Mouse (Mus musculus) stomach, postnatal 0 days (tissue): ENCODE data around the gene Nptxr. TPM values are rescaled to one million over a fixed set of nuclear protein-coding genes. Genes with fewer than 3 reads are reported as not detected.

ENCODE experiments used
- ATAC-seq: fragments of 200-750 bp; cut with Nextera tagmentation; 2 replicates; pipeline ENCODE4 v1.8.0; 2017; ENCODE audit not compliant: low FRiP score, low TSS enrichment
- DNase-seq: peaks from one replicate; pipeline ENCODE4 v3.0.0-alpha.2; 2016; ENCODE audit warnings: low spot score
- H3K27ac ChIP-seq: fragments of 300-500 bp; sonication (generic); replicated peaks from 2 replicates; pipeline ENCODE4 v1.5.1; 2014; ENCODE audit warnings: mild to moderate bottlenecking, control low read depth
- H3K27me3 ChIP-seq: fragments of 300-500 bp; sonication (generic); 2 replicates; pipeline ENCODE4 v1.6.1; 2014; ENCODE audit warnings: low read length; ENCODE audit not compliant: control insufficient read depth, insufficient read depth
- H3K36me3 ChIP-seq: fragments of 300-500 bp; sonication (generic); 2 replicates; pipeline ENCODE4 v1.6.1; 2014; ENCODE audit warnings: low read length, mixed read lengths; ENCODE audit not compliant: control insufficient read depth, insufficient read depth
- H3K4me1 ChIP-seq: fragments of 300-500 bp; sonication (generic); replicated peaks from 2 replicates; pipeline ENCODE4 v1.6.1; 2014; ENCODE audit warnings: antibody characterized with exemption; ENCODE audit not compliant: control insufficient read depth, insufficient read depth
- H3K4me2 ChIP-seq: fragments of 300-500 bp; sonication (generic); replicated peaks from 2 replicates; pipeline ENCODE4 v1.6.1; 2014; ENCODE audit warnings: low read depth, mild to moderate bottlenecking, control low read depth, moderate library complexity
- H3K4me3 ChIP-seq: fragments of 300-500 bp; sonication (generic); 2 replicates; pipeline ENCODE4 v1.5.1; 2014; ENCODE audit warnings: low read depth, low read length, control low read depth
- H3K9ac ChIP-seq: fragments of 300-500 bp; sonication (generic); 2 replicates; pipeline ENCODE4 v1.6.1; 2014; ENCODE audit warnings: mild to moderate bottlenecking, low read length, control low read depth, mixed read lengths
- H3K9me3 ChIP-seq: fragments of 300-500 bp; sonication (generic); 2 replicates; pipeline ENCODE4 v1.6.1; 2016; ENCODE audit warnings: low read length; ENCODE audit not compliant: control insufficient read depth
- CTCF ChIP-seq: IDR thresholded peaks from 2 replicates; pipeline ENCODE4 v1.5.1; 2016; ENCODE audit warnings: antibody characterized with exemption, low read depth, mild to moderate bottlenecking, moderate library complexity
- EP300 ChIP-seq: optimal IDR thresholded peaks from 2 replicates; pipeline ENCODE3; 2016; ENCODE audit warnings: antibody characterized with exemption
- whole genome bisulfite sequencing: fragments of 180-500 bp; shearing (Covaris S2); extraction: QIAGEN DNeasy Blood & Tissue Kit; methylation state at CpG from one replicate; pipeline ENCODE4 v1.1.7; 2014; 5-methylcytosine and 5-hydroxymethylcytosine counted together
- polyA plus RNA-seq: library from polyadenylated mRNA; unstranded; fragments of >200 nt; fragmentation: Nextera tagmentation; extraction: Ambion mirVana; gene quantifications from 2 replicates; pipeline ENCODE4 v1.2.1, GENCODE M21; 2015

Gene Nptxr
- polyA plus RNA-seq, 1 experiment from 2014 or later: 2.0 TPM

GRCm38 (mm10) chr15:79829431-79829830 lies 24.9 kb upstream of the Nptxr start:
- TF ChIP-seq EP300 (no peak), CTCF (no peak)
- 76% methylated on average over 5 of the region's 5 CpGs for WGBS
- Histone ChIP-seq H3K27ac (no peak overlapping the region), H3K9ac (no peak overlapping the region), H3K4me2 (no peak overlapping the region), H3K27me3 (no peaks in the 10 kb centered on the region), H3K4me1 (no peaks in the 10 kb centered on the region), H3K4me3 (no peak overlapping the region), H3K9me3 (no peaks in the 10 kb centered on the region), H3K36me3 (peaks cover 19% of the 10 kb centered on the region)
- DNase-seq (no peak), ATAC-seq (no peak)

DNA sequence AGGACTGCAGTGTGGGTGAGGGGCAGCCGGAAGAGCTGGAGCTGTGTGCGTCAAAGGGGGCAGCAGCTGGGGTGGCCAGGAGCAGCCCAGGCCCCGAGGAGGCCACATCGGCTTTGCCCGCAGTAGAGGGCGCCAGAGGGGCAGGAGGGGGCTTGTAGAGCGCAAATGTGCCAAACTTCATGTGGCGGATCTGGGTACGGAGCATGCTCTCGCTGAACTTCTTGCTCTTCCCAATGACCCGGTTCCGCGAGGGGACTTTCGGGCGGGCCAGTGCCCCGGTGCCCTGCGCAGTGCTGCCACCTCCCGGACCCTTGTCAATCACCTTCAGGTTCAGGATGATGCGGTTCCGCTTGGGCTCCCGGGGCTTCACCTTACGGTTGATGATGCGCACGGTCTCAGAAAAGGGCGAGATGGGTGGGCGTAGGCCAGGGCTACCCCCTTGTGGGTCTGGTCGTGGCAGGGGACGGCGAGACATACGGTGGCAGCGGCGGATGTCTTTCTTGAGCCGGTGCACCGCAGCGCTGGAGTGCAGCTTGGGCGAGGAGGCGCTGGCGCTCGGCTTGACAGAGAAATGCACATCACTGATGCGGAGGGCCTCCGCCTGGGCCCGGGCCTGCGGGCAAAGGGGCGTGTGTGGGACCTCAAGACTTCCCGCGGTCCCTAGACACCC lies 23.9 kb upstream of the Nptxr start:
- Histone ChIP-seq H3K9ac (peak overlapping the region; percentile 31; the same call in 1 of the 2 replicates), H3K4me2 (no peak overlapping the region), H3K4me1 (no peaks in the 10 kb centered on the region), H3K27ac (no peak overlapping the region), H3K36me3 (peaks cover 19% of the 10 kb centered on the region), H3K27me3 (no peaks in the 10 kb centered on the region), H3K9me3 (no peaks in the 10 kb centered on the region), H3K4me3 (no peak overlapping the region)
- no peak for ATAC-seq
- 57% methylated on average over 46 of the region's 46 CpGs for WGBS
- TF ChIP-seq EP300 (no peak), CTCF (peak; percentile 65)
- DNase-seq: peak; percentile 46

DNA sequence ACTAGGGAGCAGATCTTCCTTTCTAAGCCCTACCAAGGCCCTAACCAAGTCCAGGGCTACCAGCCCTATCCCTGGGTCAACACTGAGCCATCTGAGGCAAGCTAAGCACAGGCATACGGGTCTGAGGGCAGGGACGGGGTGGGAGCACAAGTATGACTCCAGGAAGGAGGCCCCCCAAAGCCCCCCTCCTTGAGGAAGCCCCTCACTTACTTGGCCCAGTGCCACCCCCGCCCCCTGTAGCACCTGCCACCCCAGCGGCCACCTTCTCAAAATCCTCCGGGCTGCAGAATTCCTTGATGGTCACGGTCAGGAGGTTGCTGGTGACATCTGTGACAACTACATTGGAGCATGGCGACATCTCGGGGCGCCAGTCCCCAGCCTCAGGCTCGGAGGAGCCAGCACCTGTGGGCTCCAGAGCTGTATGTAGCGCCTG lies 23.2 kb upstream of the Nptxr start:
- no peaks in the 10 kb centered on the region for H3K27me3 ChIP-seq
- H3K9ac ChIP-seq: 0 out of 2 replicates have a peak overlapping the region, but pooled peaks have one; percentile 31
- H3K4me3 ChIP-seq: no peak overlapping the region
- no peak for DNase-seq
- TF ChIP-seq EP300 (no peak), CTCF (no peak)
- 87% methylated on average over 11 of the region's 11 CpGs for WGBS
- H3K9me3 ChIP-seq: no peaks in the 10 kb centered on the region
- H3K4me1 ChIP-seq: no peaks in the 10 kb centered on the region
- no peak for ATAC-seq
- H3K27ac ChIP-seq: no peak overlapping the region
- no peak overlapping the region for H3K4me2 ChIP-seq
- peaks cover 22% of the 10 kb centered on the region for H3K36me3 ChIP-seq

DNA sequence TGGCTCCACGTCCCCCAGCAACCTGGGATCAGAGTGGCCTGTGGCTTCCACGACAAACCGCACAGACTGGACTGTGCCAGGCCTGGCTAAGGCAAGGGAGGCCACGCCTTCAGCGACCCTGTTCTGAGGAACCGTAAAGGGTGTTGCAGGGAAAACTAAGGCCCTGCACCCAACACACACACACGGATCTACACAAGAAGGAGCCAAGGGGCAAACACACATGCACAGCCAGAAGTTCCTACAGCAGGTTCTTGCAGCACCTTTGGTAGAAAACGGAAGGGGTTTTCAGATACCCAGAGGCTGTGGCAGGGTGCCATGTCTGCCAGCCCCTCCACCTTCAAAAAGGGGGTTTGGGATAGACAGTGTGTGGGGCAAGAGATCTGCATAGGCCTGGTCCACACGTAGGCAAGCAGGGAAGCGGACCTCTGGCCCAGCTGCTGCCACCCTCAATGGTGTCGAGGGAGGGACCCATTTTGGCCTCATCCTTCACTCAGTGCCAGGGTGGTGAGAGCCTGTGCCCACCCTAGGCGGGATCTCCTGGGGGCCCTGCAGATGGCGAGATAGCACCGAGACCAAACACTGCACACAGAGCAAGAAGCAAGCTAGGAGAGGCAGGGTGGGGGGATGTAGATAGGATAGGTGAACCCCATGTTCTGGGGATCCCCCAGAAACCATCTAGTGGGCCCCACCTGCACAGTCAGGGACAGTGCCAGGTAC lies 22.7 kb upstream of the Nptxr start:
- no peak overlapping the region for H3K4me2 ChIP-seq
- TF ChIP-seq EP300: no peak
- no peak for TF ChIP-seq CTCF
- H3K36me3 ChIP-seq: peaks cover 24% of the 10 kb centered on the region
- H3K9me3 ChIP-seq: no peaks in the 10 kb centered on the region
- ATAC-seq: no peak
- H3K4me1 ChIP-seq: 0 out of 2 replicates have a peak, but pooled peaks cover 2% of the 10 kb centered on the region
- no peak overlapping the region for H3K9ac ChIP-seq
- H3K27ac ChIP-seq: no peak overlapping the region
- H3K27me3 ChIP-seq: no peaks in the 10 kb centered on the region
- WGBS: 75% methylated on average over 14 of the region's 14 CpGs
- DNase-seq: peak; percentile 30
- H3K4me3 ChIP-seq: no peak overlapping the region

DNA sequence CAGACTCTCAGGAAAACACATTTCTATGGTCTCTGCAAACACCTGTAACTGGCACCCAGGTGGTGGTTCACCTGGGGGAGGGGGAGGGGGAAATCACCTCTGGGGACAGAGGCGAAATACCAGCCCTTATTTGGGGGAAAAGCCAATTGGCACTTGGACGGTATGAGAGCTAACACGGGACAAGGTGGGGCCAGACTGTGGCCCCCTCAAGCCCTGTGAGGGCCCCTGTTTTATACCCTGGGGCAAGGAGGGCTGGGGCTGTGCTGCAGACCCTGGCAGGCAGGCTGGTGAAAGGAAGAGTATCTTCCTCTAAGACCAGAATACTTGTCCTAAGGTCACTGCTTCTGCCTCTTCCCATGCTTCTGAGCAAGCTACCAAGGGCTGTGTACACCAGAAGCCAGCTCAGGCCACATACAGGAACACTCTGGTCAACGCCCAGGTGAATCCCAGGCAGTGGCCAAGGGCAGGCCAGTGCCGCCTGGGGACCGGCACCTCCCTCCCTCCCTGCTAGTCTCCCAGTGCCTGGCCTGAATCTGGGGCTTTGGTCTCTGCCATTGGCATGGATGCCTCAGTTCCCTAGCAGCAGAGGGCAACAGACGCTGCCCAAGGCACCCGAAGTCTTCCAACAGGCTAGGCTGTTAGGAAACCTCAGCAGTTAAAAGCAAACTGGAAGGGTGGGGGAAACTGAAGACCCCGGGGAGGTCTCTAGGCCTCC lies 21.8 kb upstream of the Nptxr start:
- ATAC-seq (no peak), DNase-seq (no peak)
- no peak overlapping the region for H3K27ac ChIP-seq
- H3K9ac ChIP-seq: no peak overlapping the region
- no peak overlapping the region for H3K4me2 ChIP-seq
- TF ChIP-seq EP300: no peak
- no peak for TF ChIP-seq CTCF
- no peaks in the 10 kb centered on the region for H3K27me3 ChIP-seq
- no peaks in the 10 kb centered on the region for H3K9me3 ChIP-seq
- H3K4me3 ChIP-seq: no peak overlapping the region
- 79% methylated on average over 9 of the region's 9 CpGs for WGBS
- H3K4me1 ChIP-seq: 0 out of 2 replicates have a peak, but pooled peaks cover 3% of the 10 kb centered on the region
- H3K36me3 ChIP-seq: peaks cover 24% of the 10 kb centered on the region
